ENCODE assay signal across 8 mouse cellular contexts in the genomic region with DNA sequence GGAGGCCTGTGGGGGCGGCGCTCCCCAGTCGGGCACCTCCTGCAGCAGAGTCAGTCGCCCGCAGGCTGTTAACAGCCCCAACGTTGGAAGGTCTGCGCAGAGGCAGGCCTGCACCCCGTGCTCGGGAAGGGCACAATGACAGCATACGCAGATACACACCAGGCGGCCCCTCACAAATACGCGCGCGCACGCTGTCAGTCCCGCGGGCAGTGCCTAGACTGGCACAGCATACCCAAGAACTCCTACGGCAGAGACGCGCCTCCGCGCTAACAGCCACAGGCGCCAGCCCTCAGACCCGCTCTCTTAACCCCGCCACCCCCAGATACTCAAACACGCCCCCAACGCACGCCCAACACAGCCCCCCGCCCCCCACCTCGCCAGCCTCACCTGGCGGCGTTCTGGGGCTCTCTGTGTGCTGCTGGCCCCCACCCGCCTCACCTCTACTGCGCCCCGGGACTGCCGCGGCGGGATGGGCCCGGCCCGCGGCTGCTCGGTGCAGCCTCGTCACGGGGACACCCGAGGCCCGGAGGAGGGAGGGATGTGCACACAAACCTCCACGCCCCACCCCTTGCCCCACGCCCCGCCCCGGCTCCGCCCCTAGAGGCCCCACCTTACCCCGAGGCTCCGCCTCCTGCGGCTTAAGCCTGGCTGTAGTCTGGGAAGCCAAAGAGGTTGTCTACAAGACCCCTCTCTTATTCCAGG. TPM values are rescaled to one million over a fixed set of nuclear protein-coding genes. Genes with fewer than 3 reads are reported as not detected.
A peak's percentile ranks its signal among the peaks of the same experiment; 100 is the strongest.
DNase-seq lines count a peak whose midpoint lies in the region; ATAC-seq lines count a peak whose summit lies in the region.

Gene Peli3 (minus strand): TSS at position 577 of the 702 bp plus-strand sequence.

- H3K9ac ChIP-seq in embryonic facial prominence, embryonic 15.5 days = peak within 1 kb of the TSS; percentile 45
- peak within 1 kb of the TSS; percentile 64 for H3K9ac ChIP-seq in kidney, embryonic 15.5 days

- H3K4me3 ChIP-seq in embryonic facial prominence, embryonic 15.5 days (replicated peaks) = peak within 1 kb of the TSS; percentile 72
- peak within 1 kb of the TSS; percentile 88 for H3K4me3 ChIP-seq in heart, embryonic 10.5 days
- peak within 1 kb of the TSS; percentile 68 for H3K4me3 ChIP-seq in kidney, embryonic 15.5 days (replicated peaks)

- ATAC-seq in embryonic facial prominence, embryonic 15.5 days (ENCODE audit: insufficient number of reproducible peaks, low FRiP score, low TSS enrichment, low read depth) = peak; percentile 93
- ATAC-seq in kidney, embryonic 15.5 days (replicated peaks; ENCODE audit: low FRiP score) = peak; percentile 95

- DNase-seq in 3134 (ENCODE audit: extremely low read depth, insufficient read length, low spot score) (peak; percentile 76), liver (peak; percentile 89)
- peak; percentile 74 to 75 for DNase-seq in adrenal gland, postnatal 4 days (ENCODE audit: low spot score in 2 of 2)
- DNase-seq in heart, embryonic 10.5 days (ENCODE audit: low spot score) = peak; percentile 94
- DNase-seq in monocyte, adult 2 months (ENCODE audit: low read depth in 1 of 2, low spot score in 2 of 2) = peak; percentile 24 to 43
- peak; percentile 66 to 72 for DNase-seq in spleen, postnatal 14 days (ENCODE audit: low spot score in 2 of 2)

- H3K36me3 ChIP-seq in embryonic facial prominence, embryonic 15.5 days = no peaks in the 10 kb centered on the region
- H3K36me3 ChIP-seq in heart, embryonic 10.5 days = no peaks in the 10 kb centered on the region
- H3K36me3 ChIP-seq in kidney, embryonic 15.5 days = no peaks in the 10 kb centered on the region

- H3K27ac ChIP-seq in embryonic facial prominence, embryonic 15.5 days (replicated peaks) = peak within 1 kb of the TSS; percentile 66
- H3K27ac ChIP-seq in heart, embryonic 10.5 days = peak within 1 kb of the TSS; percentile 80
- 0 out of 2 replicates have a peak within 1 kb of the TSS, but pooled peaks have one; percentile 42 for H3K27ac ChIP-seq in kidney, embryonic 15.5 days

- H3K4me2 ChIP-seq in embryonic facial prominence, embryonic 15.5 days (replicated peaks) = peak within 1 kb of the TSS; percentile 78
- H3K4me2 ChIP-seq in kidney, embryonic 15.5 days = peak within 1 kb of the TSS; percentile 98

- H3K9me3 ChIP-seq in embryonic facial prominence, embryonic 15.5 days (replicated peaks) = no peaks in the 10 kb centered on the region
- H3K9me3 ChIP-seq in heart, embryonic 10.5 days = no peaks in the 10 kb centered on the region
- H3K9me3 ChIP-seq in kidney, embryonic 15.5 days (replicated peaks) = no peaks in the 10 kb centered on the region

- H3K4me1 ChIP-seq in embryonic facial prominence, embryonic 15.5 days = peaks cover 22% of the 10 kb centered on the region
- peaks cover 20% of the 10 kb centered on the region for H3K4me1 ChIP-seq in heart, embryonic 10.5 days
- peaks cover 17% of the 10 kb centered on the region for H3K4me1 ChIP-seq in kidney, embryonic 15.5 days

- H3K27me3 ChIP-seq in embryonic facial prominence, embryonic 15.5 days = no peaks in the 10 kb centered on the region
- peaks cover 25% of the 10 kb centered on the region for H3K27me3 ChIP-seq in heart, embryonic 10.5 days (ENCODE audit: insufficient read depth, poor library complexity, severe bottlenecking)
- peaks cover 19% of the 10 kb centered on the region for H3K27me3 ChIP-seq in kidney, embryonic 15.5 days

- WGBS in embryonic facial prominence, embryonic 15.5 days = under 1% methylated on average over 50 of the region's 55 CpGs
- under 1% methylated on average over 47 of the region's 55 CpGs for WGBS in heart, embryonic 10.5 days
- under 1% methylated on average over 50 of the region's 55 CpGs for whole genome bisulfite sequencing in kidney, embryonic 15.5 days

RNA-seq across cellular contexts. Expression of gene Peli3, which starts in this region (rescaled TPM):
- 1 to 10 TPM; 6.7 to 7.3 TPM for total RNA-seq in adrenal gland, postnatal 4 days (2021)
- 5.0 and 5.1 TPM in 2 replicates for polyA plus RNA-seq in embryonic facial prominence, embryonic 15.5 days (2015; fragmentation: Nextera tagmentation; extraction: Ambion mirVana)
- 0.32 and 1.0 TPM in 2 replicates for polyA plus RNA-seq in heart, embryonic 10.5 days (2016; fragmentation: Nextera tagmentation; extraction: Ambion mirVana)
- polyA plus RNA-seq in kidney, embryonic 15.5 days (2015; fragmentation: Nextera tagmentation; extraction: Ambion mirVana) = 2.9 and 3.0 TPM in 2 replicates

Comparison
In these comparisons a context has a peak if more than half of its experiments do, and no peak if none do; other contexts are left out.
1. Peak in every context shown above with its lines: DNase-seq, ATAC-seq, H3K4me3 ChIP-seq and H3K27ac ChIP-seq.
2. DNase-seq: peak in every context shown above with its lines; median percentile 94 in heart, embryonic 10.5 days; 89 in liver; 76 in 3134; 74 in adrenal gland, postnatal 4 days; 69 in spleen, postnatal 14 days; 34 in monocyte, adult 2 months.